21 mouse cellular contexts compared by ENCODE assay signal in the genomic region with DNA sequence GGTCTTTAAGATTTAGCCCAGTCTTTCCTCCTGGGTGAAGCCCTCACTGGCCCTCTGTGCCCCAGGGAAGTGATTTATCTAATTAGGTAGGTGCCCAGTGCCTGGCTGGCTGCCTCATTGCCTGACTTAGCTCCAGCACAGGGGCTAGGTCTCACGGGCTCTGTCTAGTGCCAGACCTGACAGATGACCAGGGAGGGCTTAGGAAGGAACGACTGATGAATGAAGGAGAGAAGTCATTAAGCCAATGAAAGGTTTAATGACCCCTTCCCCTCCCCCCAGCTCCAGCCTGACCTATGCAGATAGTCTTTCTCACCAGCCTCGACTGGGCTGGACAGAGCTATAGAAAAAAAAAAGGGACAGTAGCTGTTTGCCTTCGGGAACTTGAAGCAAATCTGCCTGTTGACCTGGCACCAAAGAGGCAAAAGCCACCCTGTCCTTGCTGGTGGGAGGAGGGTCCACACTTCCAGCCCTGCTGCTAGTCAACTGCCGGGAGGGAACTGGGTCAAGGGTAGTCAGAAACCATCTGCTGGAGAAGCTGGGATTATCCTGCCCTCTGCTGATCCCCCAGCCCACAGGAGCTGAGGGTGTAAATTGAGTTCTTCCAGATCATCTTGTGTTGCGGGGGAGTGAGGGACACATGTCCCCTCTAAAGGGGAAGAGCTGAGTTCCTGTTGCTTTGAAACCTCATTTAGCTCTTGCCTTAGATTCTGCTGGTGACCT. TPM values are rescaled to one million over a fixed set of nuclear protein-coding genes. Genes with fewer than 3 reads are reported as not detected.
A peak's percentile ranks its signal among the peaks of the same experiment; 100 is the strongest.
DNase-seq lines count a peak whose midpoint lies in the region; TF ChIP-seq lines count a peak whose summit lies in the region.
"Had no signal": no experiment of that assay in that cellular context is flagged by ENCODE, and none has a peak within 500 bp of the region (broad histone marks: within the 10 kb centered on the region; RNA-seq: fewer than 3 reads in every experiment).

No protein-coding gene starts in this region.

- DNase-seq in cerebellum, postnatal 14 days, result peak; percentile 26 to 36
- DNase-seq in cerebellum, adult 2 months, result no peak
- peak; percentile 32 for DNase-seq in left cerebral cortex, postnatal 4 days
- no peak for DNase-seq in left cerebral cortex, postnatal 25 days (ENCODE audit: low spot score in 2 of 2)
- DNase-seq in retina, embryonic 14.5 days (ENCODE audit: low spot score), result peak; percentile 52
- peak; percentile 62 for DNase-seq in retina, postnatal 7 days (ENCODE audit: low read depth, low spot score)
- DNase-seq in gastrocnemius, adult 18-20 months (ENCODE audit: low spot score), result no peak
- DNase-seq in left cerebral cortex, adult 8-10 months (ENCODE audit: low spot score in 2 of 2), result no peak
- DNase-seq: B cell, adult 2 months; cerebellum, adult 9-10 months had no signal

- H3K4me3 ChIP-seq in cerebellum, adult 2 months (replicated peaks; ENCODE audit: insufficient read depth, low read depth, low read length), result no peak overlapping the region
- H3K4me3 ChIP-seq: embryonic facial prominence, embryonic 13.5 days; embryonic facial prominence, embryonic 15.5 days; erythroblast, embryonic 14.5 days; forebrain, embryonic 10.5 days; forebrain, embryonic 12.5 days had no signal

- no peaks in the 10 kb centered on the region; the same call in 1 of the 2 replicates for H3K4me1 ChIP-seq in cerebellum, adult 2 months (ENCODE audit: control insufficient read depth, insufficient read depth, low read length)

- TF ChIP-seq POLR2A in cerebellum, adult 2 months (IDR thresholded peaks at IDR 0.05; ENCODE audit: borderline replicate concordance, insufficient read depth, low read length), result no peak

- intact Hi-C loops in left cerebral cortex, postnatal 4 days (cut with DNase I), result loop anchor here (5.0 to 10.0 kb wide), 2 partner anchors 240 to 327 kb away; no protein-coding TSS in a partner anchor
- intact Hi-C loops in left cerebral cortex, postnatal 25 days (cut with DNase I), result loop anchor here (5.0 kb wide), 3 partner anchors 77 to 237 kb away; no protein-coding TSS in a partner anchor

- 37% methylated on average over 6 of the region's 6 CpGs for WGBS in cerebellum, adult 2 months

- no peak for TF ChIP-seq CTCF in cerebellum, adult 2 months (IDR thresholded peaks at IDR 0.05; ENCODE audit: borderline replicate concordance, insufficient read depth, low read depth, low read length)

- no peak overlapping the region for H3K27ac ChIP-seq in cerebellum, adult 2 months (ENCODE audit: insufficient read depth, low read length)
- H3K27ac ChIP-seq: embryonic facial prominence, embryonic 13.5 days; embryonic facial prominence, embryonic 15.5 days; forebrain, embryonic 10.5 days; forebrain, embryonic 12.5 days had no signal

- H3K27me3 ChIP-seq in cerebellum, adult 2 months (ENCODE audit: control insufficient read depth, insufficient read depth, low read length), result peaks cover 7% of the 10 kb centered on the region; the same call in 1 of the 2 replicates
- H3K27me3 ChIP-seq: CH12.LX, Patski had no signal

RNA-seq across cellular contexts. Expression of gene Inhbb, which starts 2.3 kb away (rescaled TPM):
- polyA plus RNA-seq in cerebellum, adult 2 months (2012; rRNA removed), result 5.6 and 6.1 TPM in 2 replicates
- total RNA-seq in left cerebral cortex, postnatal 4 days (2021), result 10 to 100 TPM; 10.6 to 11.7 TPM
- 1 to 10 TPM; 4.6 to 5.8 TPM for total RNA-seq in left cerebral cortex, postnatal 25 days (2021)
- 1 to 10 TPM in 1 of 2 experiments, under 1 TPM in 1; 0.82 to 1.7 TPM for total RNA-seq in gastrocnemius, adult 18-20 months (2021)
- 1 to 10 TPM; 3.6 to 4.2 (median 3.8) TPM for total RNA-seq in left cerebral cortex, adult 8-10 months (2022)
- total RNA-seq: CH12.LX; common myeloid progenitor, adult 5-6 weeks had no signal
- polyA plus RNA-seq: activated CD4-positive, CD25-positive, alpha-beta regulatory T cell, adult 4 months; CD4-positive, CD25-positive, alpha-beta regulatory T cell, adult 4 months; G1E had no signal

Comparison
In these comparisons a context has a peak if more than half of its experiments do, and no peak if none do; other contexts are left out.
1. DNase-seq: peak in cerebellum, postnatal 14 days (2 of 2), left cerebral cortex, postnatal 4 days (single experiment), retina, embryonic 14.5 days (single experiment) and retina, postnatal 7 days (single experiment); none in cerebellum, adult 2 months (0 of 2), left cerebral cortex, postnatal 25 days (0 of 2), gastrocnemius, adult 18-20 months (single experiment) and left cerebral cortex, adult 8-10 months (0 of 2).